Mouse (Mus musculus): ENCODE data around the gene Tenm4.
A peak's percentile ranks its signal among the peaks of the same experiment; 100 is the strongest.

Tenm4 gene

GRCm38 (mm10) chr7:96340826-96341225, 169.8 kb downstream of the Tenm4 start:
- DNase-seq (ENCODE audit: low spot score): peak; percentile 35

GRCm38 (mm10) chr7:96341479-96341878, 170.4 kb downstream of the Tenm4 start:
- DNase-seq (ENCODE audit: low spot score): no peak

GRCm38 (mm10) chr7:96342996-96343395, 171.9 kb downstream of the Tenm4 start:
- no peak for DNase-seq (ENCODE audit: low spot score)

GRCm38 (mm10) chr7:96343667-96344066, 172.6 kb downstream of the Tenm4 start:
- no peak for DNase-seq (ENCODE audit: low spot score)

GRCm38 (mm10) chr7:96352671-96353070, 181.6 kb downstream of the Tenm4 start:
- no peak for DNase-seq (ENCODE audit: low spot score)

- no peak for DNase-seq (ENCODE audit: low spot score)
These were observed 185.3 kb downstream of the Tenm4 start for GRCm38 (mm10) chr7:96356285-96356811.

GRCm38 (mm10) chr7:96357550-96357949, 186.5 kb downstream of the Tenm4 start:
- DNase-seq (ENCODE audit: low spot score): no peak

GRCm38 (mm10) chr7:96363311-96363710, 192.3 kb downstream of the Tenm4 start:
- no peak for DNase-seq (ENCODE audit: low spot score)

GRCm38 (mm10) chr7:96369947-96370346, 198.9 kb downstream of the Tenm4 start:
- no peak for DNase-seq (ENCODE audit: low spot score)

GRCm38 (mm10) chr7:96374004-96374663, 203.1 kb downstream of the Tenm4 start:
- no peak for DNase-seq (ENCODE audit: low spot score)

GRCm38 (mm10) chr7:96375507-96375906, 204.5 kb downstream of the Tenm4 start:
- no peak for DNase-seq (ENCODE audit: low spot score)

- peak; percentile 37 for DNase-seq (ENCODE audit: low spot score)
These were observed 212.9 kb downstream of the Tenm4 start for GRCm38 (mm10) chr7:96383686-96384528.

- DNase-seq (ENCODE audit: low spot score): no peak
These were observed 213.9 kb downstream of the Tenm4 start for GRCm38 (mm10) chr7:96384726-96385500.

- DNase-seq (ENCODE audit: low spot score): no peak
These were observed 214.8 kb downstream of the Tenm4 start for GRCm38 (mm10) chr7:96385850-96386249.

- no peak for DNase-seq (ENCODE audit: low spot score)
These were observed 219.1 kb downstream of the Tenm4 start for GRCm38 (mm10) chr7:96390034-96390670.

- no peak for DNase-seq (ENCODE audit: low spot score)
These were observed 219.8 kb downstream of the Tenm4 start for GRCm38 (mm10) chr7:96390894-96391293.

- DNase-seq (ENCODE audit: low spot score): no peak
These were observed 220.9 kb downstream of the Tenm4 start for GRCm38 (mm10) chr7:96391797-96392472.

- DNase-seq (ENCODE audit: low spot score): no peak
These were observed 221.6 kb downstream of the Tenm4 start for GRCm38 (mm10) chr7:96392600-96392999.

- no peak for DNase-seq (ENCODE audit: low spot score)
These were observed 226.9 kb downstream of the Tenm4 start for GRCm38 (mm10) chr7:96397940-96398339.

- DNase-seq (ENCODE audit: low spot score): peak; percentile 40
These were observed 229.4 kb downstream of the Tenm4 start for GRCm38 (mm10) chr7:96400411-96400810.

GRCm38 (mm10) chr7:96406630-96407214, 235.7 kb downstream of the Tenm4 start:
- DNase-seq (ENCODE audit: low spot score): no peak
